Comparison of ENCODE assay signal across 35 mouse cellular contexts in the genomic region with DNA sequence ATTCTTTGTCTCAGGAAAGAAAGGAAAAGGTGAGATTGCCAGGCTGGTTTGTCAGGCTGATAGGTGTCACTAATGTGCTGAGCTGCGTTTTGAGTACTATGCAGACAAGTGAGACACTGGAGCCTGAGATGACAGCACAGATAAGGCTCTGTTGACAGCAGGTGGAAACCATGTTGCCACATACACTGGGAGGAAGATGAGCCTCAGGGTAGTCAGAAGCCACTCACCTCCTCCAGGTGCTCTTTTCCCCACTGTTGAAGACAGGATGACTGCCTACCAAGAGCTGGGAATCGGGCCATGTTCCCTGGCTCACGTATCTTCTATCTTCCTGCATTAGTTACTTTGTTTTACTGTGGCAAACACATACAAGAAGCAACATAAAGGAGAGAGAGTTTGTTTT.
"Had no signal": no experiment of that assay in that cellular context is flagged by ENCODE, and none has a peak within 500 bp of the region (broad histone marks: within the 10 kb centered on the region; RNA-seq: fewer than 3 reads in every experiment).

No protein-coding gene starts in this region.

- H3K4me3 ChIP-seq: heart, embryonic 10.5 days; heart, embryonic 12.5 days; heart, embryonic 13.5 days; heart, embryonic 15.5 days; hindbrain, embryonic 10.5 days; hindbrain, embryonic 12.5 days; hindbrain, embryonic 13.5 days; hindbrain, embryonic 15.5 days; intestine, embryonic 15.5 days; kidney, embryonic 15.5 days; layer of hippocampus, adult 2 months; left cerebral cortex, adult 2 months had no signal

- H3K9ac ChIP-seq: heart, embryonic 12.5 days; heart, embryonic 13.5 days; heart, embryonic 15.5 days; hindbrain, embryonic 12.5 days; hindbrain, embryonic 13.5 days; hindbrain, embryonic 14.5 days; hindbrain, embryonic 15.5 days; intestine, embryonic 15.5 days; kidney, embryonic 15.5 days had no signal

- H3K4me1 ChIP-seq: heart, embryonic 15.5 days; hindbrain, embryonic 10.5 days; hindbrain, embryonic 12.5 days; hindbrain, embryonic 15.5 days; intestine, embryonic 15.5 days; kidney, embryonic 15.5 days had no signal

- H3K9me3 ChIP-seq: heart, embryonic 10.5 days; heart, embryonic 13.5 days; heart, embryonic 15.5 days; hindbrain, embryonic 10.5 days; hindbrain, embryonic 12.5 days; hindbrain, embryonic 13.5 days; hindbrain, embryonic 15.5 days; intestine, embryonic 15.5 days; kidney, embryonic 15.5 days had no signal

- DNase-seq: heart, postnatal 10 days; heart, postnatal 36 days; heart, postnatal 4 days; kidney, adult 11 months; kidney, adult 18-20 months; kidney, adult 2 months; kidney, adult 8-10 months; kidney, adult 9 months; kidney, postnatal 10 days; kidney, postnatal 14 days; kidney, postnatal 25 days; kidney, postnatal 36 days; kidney, postnatal 4 days; layer of hippocampus, adult 9-11 months; layer of hippocampus, postnatal 36 days had no signal

- H3K27ac ChIP-seq: heart, embryonic 10.5 days; heart, embryonic 13.5 days; heart, embryonic 15.5 days; hindbrain, embryonic 10.5 days; hindbrain, embryonic 12.5 days; hindbrain, embryonic 13.5 days; hindbrain, embryonic 14.5 days; hindbrain, embryonic 15.5 days; hindbrain, postnatal 0 days; intestine, embryonic 15.5 days; kidney, embryonic 15.5 days; kidney, postnatal 0 days; layer of hippocampus, adult 2 months; left cerebral cortex, adult 2 months had no signal

- H3K27me3 ChIP-seq: heart, embryonic 12.5 days; heart, embryonic 13.5 days; heart, embryonic 15.5 days; hindbrain, embryonic 12.5 days; hindbrain, embryonic 13.5 days; hindbrain, embryonic 15.5 days; intestine, embryonic 15.5 days; kidney, embryonic 15.5 days had no signal

- ATAC-seq: hindbrain, embryonic 16.5 days; hindbrain, postnatal 0 days; inflammation-experienced regulatory T-cells, adult 6 months; intestine, embryonic 15.5 days; intestine, embryonic 16.5 days; intestine, postnatal 0 days had no signal

- H3K36me3 ChIP-seq: heart, embryonic 10.5 days; heart, embryonic 12.5 days; heart, embryonic 13.5 days; heart, embryonic 15.5 days; hindbrain, embryonic 10.5 days; hindbrain, embryonic 12.5 days; hindbrain, embryonic 13.5 days; hindbrain, embryonic 15.5 days; intestine, embryonic 15.5 days; kidney, embryonic 15.5 days had no signal

- H3K4me2 ChIP-seq: heart, embryonic 11.5 days; heart, embryonic 12.5 days; heart, embryonic 13.5 days; heart, embryonic 15.5 days; hindbrain, embryonic 12.5 days; hindbrain, embryonic 13.5 days; hindbrain, embryonic 14.5 days; hindbrain, embryonic 15.5 days; intestine, embryonic 15.5 days; kidney, embryonic 15.5 days had no signal
